Mouse (Mus musculus): ENCODE data around the gene Mrc1.
A peak's percentile ranks its signal among the peaks of the same experiment; 100 is the strongest.

Gene Mrc1

GRCm38 (mm10) chr2:14244157-14244556 is 15.0 kb downstream of the Mrc1 start:
- no peak for DNase-seq (ENCODE audit: low spot score in 2 of 2)

- no peak for DNase-seq (ENCODE audit: low spot score in 2 of 2)
Observed at GRCm38 (mm10) chr2:14244668-14245067, 15.5 kb downstream of the Mrc1 start.

GRCm38 (mm10) chr2:14249839-14250564 is 20.8 kb downstream of the Mrc1 start:
- no peak for DNase-seq (ENCODE audit: low spot score in 2 of 2)

GRCm38 (mm10) chr2:14251938-14252337 is 22.7 kb downstream of the Mrc1 start:
- no peak for DNase-seq (ENCODE audit: low spot score in 2 of 2)

GRCm38 (mm10) chr2:14258345-14258850 is 29.2 kb downstream of the Mrc1 start:
- DNase-seq (ENCODE audit: low spot score in 2 of 2): no peak

DNA sequence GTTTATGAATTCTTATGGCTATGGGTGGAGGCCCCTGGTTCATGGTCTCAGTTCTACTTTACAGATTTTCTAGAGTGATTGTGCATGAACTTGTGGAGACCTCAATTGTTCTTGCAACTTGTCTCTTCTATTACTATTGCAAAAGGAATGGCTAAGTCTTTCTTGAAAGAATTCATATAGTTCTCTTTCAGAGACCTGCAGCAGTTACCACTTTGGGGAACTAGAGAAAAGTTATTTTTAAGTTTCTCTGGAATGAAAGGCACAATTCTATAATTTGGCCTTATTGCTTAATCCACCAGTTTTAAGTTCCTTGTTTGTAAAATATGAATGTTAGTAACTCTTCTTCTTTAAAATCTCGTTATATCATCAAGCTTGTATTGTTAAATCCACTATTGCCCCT is 32.9 kb downstream of the Mrc1 start:
- no peak for DNase-seq (ENCODE audit: low spot score in 2 of 2)

- DNase-seq (ENCODE audit: low spot score in 2 of 2): no peak
Observed at GRCm38 (mm10) chr2:14269160-14269559, 40.0 kb downstream of the Mrc1 start.

DNA sequence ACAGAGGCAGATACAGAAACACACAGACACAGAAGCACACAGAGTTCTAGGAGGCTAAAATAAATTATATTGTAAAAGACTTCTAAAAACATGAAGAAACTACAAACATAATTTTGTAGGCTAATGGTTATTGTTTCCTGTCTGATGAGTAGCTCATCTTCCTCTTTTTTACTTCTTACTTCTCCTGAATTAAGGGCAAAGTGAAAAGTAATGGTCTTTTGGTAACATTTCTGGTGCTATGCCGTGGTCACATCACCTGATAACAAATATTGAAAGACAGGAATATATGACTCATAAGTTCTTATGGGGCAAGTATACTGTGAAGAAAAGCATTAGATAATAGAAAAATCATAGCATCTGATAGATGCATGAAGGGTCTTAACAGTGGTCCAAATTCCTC is 42.9 kb downstream of the Mrc1 start:
- no peak for DNase-seq (ENCODE audit: low spot score in 2 of 2)

- DNase-seq (ENCODE audit: low spot score in 2 of 2): no peak
Observed at GRCm38 (mm10) chr2:14275796-14276195, 46.6 kb downstream of the Mrc1 start.

DNA sequence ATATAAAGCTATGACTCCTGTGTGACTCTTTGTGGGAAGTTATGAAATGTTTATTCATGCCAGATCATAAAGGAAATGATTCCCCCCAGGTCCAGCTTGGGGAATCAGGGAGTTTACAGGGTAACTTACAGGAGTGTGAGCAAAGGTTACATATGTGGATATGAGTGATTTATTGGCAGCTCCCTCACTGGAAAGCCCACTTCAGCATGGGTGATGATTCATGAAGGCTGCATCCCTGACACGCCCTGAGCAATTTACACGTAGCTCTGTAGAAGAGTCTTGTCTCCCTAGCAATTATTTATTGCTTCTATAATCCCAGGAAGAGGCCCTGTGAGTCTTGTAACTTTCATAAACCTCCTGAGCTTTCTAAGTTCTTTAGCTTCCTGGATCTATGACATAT is 50.1 kb downstream of the Mrc1 start:
- no peak for DNase-seq (ENCODE audit: low spot score in 2 of 2)

GRCm38 (mm10) chr2:14279795-14280194 is 50.6 kb downstream of the Mrc1 start:
- DNase-seq (ENCODE audit: low spot score in 2 of 2): no peak

DNA sequence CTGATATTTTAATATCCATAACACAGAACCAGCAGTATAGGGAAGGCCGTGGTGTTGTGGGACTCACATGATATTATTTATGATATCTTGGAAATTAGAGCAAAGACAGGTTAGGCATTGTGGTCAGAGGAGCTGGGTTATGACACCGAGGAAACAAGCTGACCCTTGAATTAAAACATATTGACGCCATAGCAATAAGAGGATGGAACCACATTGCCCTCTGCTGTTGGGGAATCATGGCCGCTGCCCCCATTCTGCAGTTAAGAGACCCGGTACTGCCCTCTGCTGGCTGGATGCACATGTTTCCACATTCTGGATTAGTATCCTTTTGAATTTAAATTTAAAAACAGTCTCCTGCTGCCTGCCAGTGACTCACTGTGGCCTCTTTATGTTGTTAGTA is 66.1 kb downstream of the Mrc1 start:
- peak; percentile 92 for DNase-seq (ENCODE audit: low spot score in 2 of 2)

GRCm38 (mm10) chr2:14312505-14313380 is 83.6 kb downstream of the Mrc1 start:
- DNase-seq (ENCODE audit: low spot score in 2 of 2): peak in 1 of 2 experiments; percentile 2

GRCm38 (mm10) chr2:14315113-14315512 is 85.9 kb downstream of the Mrc1 start:
- no peak for DNase-seq (ENCODE audit: low spot score in 2 of 2)

- DNase-seq (ENCODE audit: low spot score in 2 of 2): peak; percentile 44 to 62
Observed at GRCm38 (mm10) chr2:14341652-14342308, 112.6 kb downstream of the Mrc1 start.

- DNase-seq (ENCODE audit: low spot score in 2 of 2): no peak
Observed at GRCm38 (mm10) chr2:14342309-14342839, 113.2 kb downstream of the Mrc1 start.
